Mouse (Mus musculus): ENCODE measurements around the gene Ipo5.

Ipo5 gene

DNA sequence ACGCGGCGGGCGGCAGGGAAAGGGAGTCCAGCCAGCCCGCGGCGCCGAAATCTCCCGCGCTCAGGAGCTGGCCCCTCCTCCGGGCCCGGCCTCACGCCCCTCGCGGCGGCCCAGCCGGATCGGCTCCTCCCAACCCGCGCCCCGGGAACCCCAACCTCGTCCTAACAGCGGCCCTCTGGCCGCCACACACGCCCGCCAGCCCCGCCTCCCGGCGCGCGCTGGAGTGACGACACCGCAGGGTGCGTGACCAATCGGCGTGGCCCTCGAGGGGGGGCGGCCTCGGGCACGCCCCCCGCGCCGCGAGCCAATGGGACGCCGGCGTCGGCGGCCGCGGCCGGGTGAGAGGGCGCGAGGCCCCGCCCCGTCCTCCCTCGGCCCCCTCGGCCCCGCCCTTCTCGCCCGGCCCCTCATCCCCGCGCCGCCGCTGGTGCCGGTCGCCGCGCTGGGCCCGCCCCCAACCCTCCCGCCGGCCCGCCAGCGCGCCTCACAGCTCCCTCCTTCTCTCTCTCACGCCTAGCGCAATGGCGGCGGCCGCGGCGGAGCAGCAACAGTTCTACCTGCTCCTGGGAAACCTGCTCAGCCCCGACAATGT, at the start of gene Ipo5:
TSS of gene Ipo5 (plus strand) at position 492 of the 592 bp plus-strand sequence.
- in situ Hi-C loops (cut with MboI, MseI) = loop anchor here in 1 of 2 experiments (25.0 kb wide), 1 partner anchor 599 kb away; no protein-coding TSS in a partner anchor

DNA sequence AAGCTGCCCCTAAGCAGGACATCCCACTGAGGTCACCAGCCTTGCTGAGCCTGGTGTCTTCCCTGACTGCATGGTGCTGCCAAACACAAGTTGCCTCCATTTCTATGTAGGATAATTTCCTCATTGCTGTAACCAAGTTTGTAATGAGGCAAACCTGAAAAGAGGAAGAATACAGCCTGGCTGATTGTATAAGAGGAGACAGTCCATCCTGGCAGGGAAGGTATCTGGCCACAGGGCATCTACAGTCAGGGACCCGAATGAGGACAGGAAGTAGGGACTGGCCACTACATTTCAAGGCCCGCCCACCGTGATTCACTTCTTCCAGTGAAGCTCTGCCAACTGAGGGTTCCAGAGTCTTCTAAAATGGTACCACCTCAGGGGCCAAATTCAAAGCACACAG, 47.8 kb upstream of the Ipo5 start:
- in situ Hi-C loops (cut with MboI, MseI) = no loop called here

- in situ Hi-C loops (cut with MboI, MseI) = no loop called here
Measured at GRCm38 (mm10) chr14:120864896-120865295, 46.1 kb upstream of the Ipo5 start.

GRCm38 (mm10) chr14:120866573-120866972, 44.5 kb upstream of the Ipo5 start:
- in situ Hi-C loops (cut with MboI, MseI) = no loop called here

- in situ Hi-C loops (cut with MboI, MseI) = no loop called here
Measured at GRCm38 (mm10) chr14:120867121-120867520, 43.9 kb upstream of the Ipo5 start.

DNA sequence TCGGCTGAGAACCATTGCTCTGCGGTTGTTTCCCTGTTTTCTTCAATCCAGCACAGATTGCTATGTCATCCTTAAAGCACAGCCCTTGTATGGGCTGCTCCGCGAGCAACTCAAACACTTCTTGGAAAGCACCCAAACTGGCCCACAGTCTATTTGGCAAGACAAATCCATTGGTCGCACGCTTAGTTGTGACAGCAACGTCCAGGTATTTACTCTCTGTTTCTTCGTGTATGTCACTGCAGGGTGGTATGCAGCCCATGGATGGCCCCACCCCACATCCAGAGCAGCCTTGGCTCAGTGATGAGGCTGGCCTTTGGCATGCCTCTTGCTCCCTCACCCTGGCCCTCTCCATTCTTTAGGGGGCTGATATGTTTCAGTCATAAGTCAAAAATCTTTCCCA, 42.5 kb upstream of the Ipo5 start:
- in situ Hi-C loops (cut with MboI, MseI) = no loop called here

DNA sequence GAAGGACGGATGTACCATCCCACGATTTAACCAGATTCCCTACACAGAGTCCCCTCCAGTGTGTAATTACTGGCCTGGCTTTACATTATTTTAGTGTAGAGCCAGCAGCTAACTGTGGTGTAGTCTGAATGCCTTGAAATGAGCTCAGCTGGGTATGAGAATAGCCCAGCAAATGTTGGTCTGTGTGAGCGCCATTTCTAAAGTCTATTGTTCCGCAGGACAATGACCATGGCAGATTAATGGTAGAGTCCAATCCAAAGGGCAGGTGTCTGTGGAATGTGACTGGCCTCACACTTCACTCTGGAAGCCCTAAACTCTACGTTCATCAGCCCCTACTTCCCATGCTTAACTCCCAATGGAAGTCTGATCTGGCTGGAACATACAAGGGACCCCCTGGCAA, 40.3 kb upstream of the Ipo5 start:
- in situ Hi-C loops (cut with MboI, MseI) = no loop called here

- in situ Hi-C loops (cut with MboI, MseI) = no loop called here
Measured at GRCm38 (mm10) chr14:120874397-120874796, 36.6 kb upstream of the Ipo5 start.

- in situ Hi-C loops (cut with MboI, MseI) = loop anchor here in 1 of 2 experiments (5.0 kb wide), 1 partner anchor 87 kb away; no protein-coding TSS in a partner anchor
Measured at GRCm38 (mm10) chr14:120875144-120875543, 35.9 kb upstream of the Ipo5 start.

GRCm38 (mm10) chr14:120875811-120876388, 35.1 kb upstream of the Ipo5 start:
- in situ Hi-C loops (cut with MboI, MseI) = loop anchor here in 1 of 2 experiments (5.0 kb wide), 1 partner anchor 86 kb away; no protein-coding TSS in a partner anchor

DNA sequence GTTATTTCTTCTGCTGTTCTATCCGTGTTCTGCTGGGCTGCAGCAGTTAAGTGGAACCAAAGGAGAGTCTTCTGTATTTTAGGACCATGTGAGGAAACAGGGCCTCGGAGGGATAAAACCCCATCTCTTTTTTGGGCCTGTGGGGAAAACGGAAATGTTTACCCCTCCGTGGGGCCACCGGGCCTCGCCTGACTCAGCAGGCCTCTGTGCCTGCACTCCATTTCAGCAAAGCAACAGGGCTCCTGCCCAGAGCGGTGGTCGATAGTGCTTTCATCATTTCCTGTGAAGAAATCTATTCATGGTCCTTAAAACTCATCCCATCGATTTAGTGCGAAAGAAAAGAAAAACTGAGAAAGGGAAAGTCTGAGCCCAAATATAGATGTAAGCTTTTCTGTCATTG, 33.9 kb upstream of the Ipo5 start:
- in situ Hi-C loops (cut with MboI, MseI) = loop anchor here in 1 of 2 experiments (5.0 kb wide), 1 partner anchor 85 kb away; no protein-coding TSS in a partner anchor

DNA sequence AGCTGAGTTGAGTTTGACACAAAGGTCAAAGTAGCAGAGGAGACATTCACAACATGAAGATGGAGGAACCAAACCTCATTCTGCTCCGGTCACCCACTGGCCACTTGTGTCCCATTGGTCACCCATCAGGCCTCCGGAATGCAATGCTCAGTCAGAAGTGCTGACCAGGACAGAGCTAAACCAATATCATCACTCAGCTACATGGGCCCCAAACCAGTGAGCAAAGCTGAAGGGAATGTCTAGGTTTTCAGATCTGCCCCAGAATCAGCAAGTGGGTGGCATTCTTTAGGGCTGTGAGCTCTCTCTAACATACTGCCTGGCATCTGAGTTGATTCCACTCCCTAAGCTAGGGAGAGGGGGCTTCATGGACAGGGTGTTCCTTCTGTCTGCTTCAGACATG, 32.0 kb upstream of the Ipo5 start:
- in situ Hi-C loops (cut with MboI, MseI) = loop anchor here in 1 of 2 experiments (5.0 kb wide), 1 partner anchor 83 kb away; no protein-coding TSS in a partner anchor

DNA sequence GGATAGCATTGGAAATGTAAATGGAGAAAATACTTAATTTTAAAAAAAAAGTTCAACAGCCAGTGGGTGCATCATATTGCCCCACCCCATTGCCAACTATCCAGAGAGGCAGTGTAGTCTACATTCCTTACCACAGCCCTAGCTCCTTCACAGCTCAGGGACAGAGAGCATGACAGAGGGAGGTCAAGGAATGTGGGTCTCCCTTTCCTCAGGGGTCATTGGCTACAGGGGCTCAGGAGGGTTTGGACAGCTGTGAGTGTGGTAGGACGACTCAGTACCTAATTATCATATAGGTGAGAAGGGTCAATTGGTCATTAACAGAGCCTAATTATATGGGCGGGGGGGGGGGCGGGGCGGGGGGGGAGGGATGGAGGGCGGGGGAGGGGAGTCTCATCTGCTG, 30.4 kb upstream of the Ipo5 start:
- in situ Hi-C loops (cut with MboI, MseI) = no loop called here

- in situ Hi-C loops (cut with MboI, MseI) = no loop called here
Measured at GRCm38 (mm10) chr14:120881054-120881453, 30.0 kb upstream of the Ipo5 start.

- in situ Hi-C loops (cut with MboI, MseI) = no loop called here
Measured at GRCm38 (mm10) chr14:120888681-120889080, 22.3 kb upstream of the Ipo5 start.

DNA sequence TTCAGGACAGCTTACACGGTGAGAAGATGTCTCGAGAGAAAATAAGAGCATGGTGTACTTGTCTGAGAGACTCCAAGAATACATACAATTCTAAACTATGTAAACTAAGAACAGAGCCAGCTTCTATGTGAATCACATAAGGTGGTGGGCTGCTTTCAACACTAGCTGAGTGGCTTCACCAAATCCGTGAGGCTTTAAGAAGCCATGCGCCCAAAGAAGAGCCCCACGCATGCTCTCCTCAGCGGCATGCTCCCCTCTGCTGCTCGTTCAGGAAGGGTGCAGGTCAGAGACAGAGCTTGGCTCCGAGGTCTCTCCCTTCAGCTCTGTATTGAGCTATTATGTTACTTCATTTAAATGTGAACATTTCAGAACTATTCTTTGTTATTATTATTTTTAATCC, 18.7 kb upstream of the Ipo5 start:
- in situ Hi-C loops (cut with MboI, MseI) = no loop called here

DNA sequence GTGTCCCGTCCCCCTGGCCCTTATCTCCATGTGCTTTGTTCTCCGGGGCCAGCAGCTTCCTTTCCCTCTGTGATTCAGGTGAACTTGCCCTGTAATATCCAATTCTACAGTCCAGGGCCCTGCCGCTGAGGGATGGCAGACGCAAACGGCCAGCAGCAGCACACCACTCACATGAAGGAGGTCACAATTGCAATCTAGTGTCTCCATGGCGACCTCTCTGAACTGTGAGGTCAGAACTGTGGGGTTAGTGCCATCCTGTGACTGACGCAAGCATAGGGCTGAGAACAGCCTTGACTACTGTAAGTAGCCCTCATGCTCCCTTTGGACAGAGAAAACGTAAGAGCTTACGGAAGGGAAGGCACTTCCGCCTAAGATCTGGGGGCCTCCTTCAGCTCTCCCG, 14.4 kb upstream of the Ipo5 start:
- in situ Hi-C loops (cut with MboI, MseI) = no loop called here

GRCm38 (mm10) chr14:120898876-120899275, 12.1 kb upstream of the Ipo5 start:
- in situ Hi-C loops (cut with MboI, MseI) = no loop called here

DNA sequence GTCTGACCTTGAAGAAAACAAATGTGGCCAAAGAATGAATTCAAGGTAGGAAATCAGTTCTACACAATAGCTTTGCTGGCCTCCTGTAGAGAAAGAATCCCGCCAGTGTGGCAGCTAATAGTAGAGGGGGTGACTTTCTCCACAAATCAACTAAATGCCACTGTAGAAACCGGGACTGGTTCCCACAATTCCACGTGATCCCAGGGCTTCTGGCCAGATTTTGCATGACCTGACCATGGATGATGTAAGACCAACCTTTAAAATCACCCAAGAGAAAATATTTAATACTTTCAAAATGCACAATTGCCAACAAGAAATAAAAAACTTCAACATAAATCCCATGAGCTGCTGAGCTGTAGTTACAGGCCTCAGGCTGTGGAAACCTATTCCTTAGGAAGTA, 1.6 kb upstream of the Ipo5 start:
- in situ Hi-C loops (cut with MboI, MseI) = loop anchor here in 1 of 2 experiments (25.0 kb wide), 1 partner anchor 597 kb away; no protein-coding TSS in a partner anchor

GRCm38 (mm10) chr14:120910320-120910719, 704 bp upstream of the Ipo5 start:
- in situ Hi-C loops (cut with MboI, MseI) = loop anchor here in 1 of 2 experiments (25.0 kb wide), 1 partner anchor 598 kb away; no protein-coding TSS in a partner anchor

DNA sequence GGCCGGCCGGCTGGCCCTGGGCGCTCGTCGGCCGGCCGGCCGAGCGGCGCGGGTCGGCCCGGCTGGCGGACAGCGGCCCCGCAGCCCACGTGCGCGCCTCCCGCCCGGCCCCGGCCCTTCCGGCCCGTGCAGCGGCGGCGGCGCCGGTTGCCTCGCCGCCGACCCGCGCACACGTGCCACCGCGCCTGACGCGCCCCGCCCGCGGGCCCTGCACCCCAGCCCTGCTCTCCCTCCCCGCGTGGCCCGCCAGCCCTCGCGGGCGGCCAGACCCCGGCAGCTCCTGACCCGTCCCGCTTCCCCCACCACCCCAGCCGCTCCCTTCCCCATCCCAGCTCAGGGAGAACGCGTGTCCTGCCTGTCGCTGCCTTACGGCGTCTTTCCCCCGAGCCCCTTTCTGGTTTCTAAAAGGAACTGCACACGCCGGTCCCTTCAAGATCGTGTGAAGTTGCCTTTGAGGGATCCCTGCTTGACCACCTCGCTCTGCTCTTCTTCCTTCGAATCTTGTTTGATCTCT, 421 bp downstream of the Ipo5 start:
- in situ Hi-C loops (cut with MboI, MseI) = loop anchor here in 1 of 2 experiments (25.0 kb wide), 1 partner anchor 599 kb away; no protein-coding TSS in a partner anchor

GRCm38 (mm10) chr14:120912090-120912710, 1.2 kb downstream of the Ipo5 start:
- in situ Hi-C loops (cut with MboI, MseI) = loop anchor here in 1 of 2 experiments (25.0 kb wide), 1 partner anchor 600 kb away; no protein-coding TSS in a partner anchor
